Mouse (Mus musculus) stomach, embryonic 16.5 days (tissue): ENCODE measurements at regions not wholly inside any gene's neighbourhood (a gene's known extent, or its start where the extent isn't known, plus 50 kb on each side); places are given as distances from the start of the nearest gene placed in this dataset.

Experiments used
- ATAC-seq: fragments of 200-750 bp; cut with Nextera tagmentation; 2 replicates; pipeline ENCODE4 v1.8.0; 2017; ENCODE audit warnings: moderate number of reproducible peaks, moderate TSS enrichment; ENCODE audit not compliant: insufficient read depth, low FRiP score
- H3K27ac ChIP-seq: fragments of 300-500 bp; sonication (generic); 2 replicates; pipeline ENCODE4 v1.5.1; 2014; ENCODE audit warnings: low read length
- H3K27me3 ChIP-seq: fragments of 300-500 bp; sonication (generic); 2 replicates; pipeline ENCODE4 v1.6.1; 2014; ENCODE audit warnings: low read length, control low read depth, mixed read lengths; ENCODE audit not compliant: control insufficient read depth, insufficient read depth
- H3K36me3 ChIP-seq: fragments of 300-500 bp; sonication (generic); 2 replicates; pipeline ENCODE4 v1.6.1; 2014; ENCODE audit warnings: low read length; ENCODE audit not compliant: control insufficient read depth, insufficient read depth
- H3K4me1 ChIP-seq: fragments of 300-500 bp; sonication (generic); 2 replicates; pipeline ENCODE4 v1.6.1; 2014; ENCODE audit warnings: low read length, control low read depth, mixed read lengths; ENCODE audit not compliant: control insufficient read depth, insufficient read depth
- H3K4me2 ChIP-seq: fragments of 300-500 bp; sonication (generic); 2 replicates; pipeline ENCODE4 v1.6.1; 2014; ENCODE audit warnings: low read depth, low read length, mixed read lengths
- H3K4me3 ChIP-seq: fragments of 300-500 bp; sonication (generic); replicated peaks from 2 replicates; pipeline ENCODE4 v1.5.1; 2014; ENCODE audit warnings: mild to moderate bottlenecking, low read length
- H3K9ac ChIP-seq: fragments of 300-500 bp; sonication (generic); 2 replicates; pipeline ENCODE4 v1.6.1; 2014; ENCODE audit warnings: low read length
- H3K9me3 ChIP-seq: fragments of 300-500 bp; sonication (generic); replicated peaks from 2 replicates; pipeline ENCODE4 v1.6.1; 2016; ENCODE audit warnings: low read length, control low read depth; ENCODE audit not compliant: control insufficient read depth
- WGBS: fragments of 180-500 bp; shearing (Covaris S2); extraction: QIAGEN DNeasy Blood & Tissue Kit; methylation state at CpG from one replicate; pipeline ENCODE4 v1.1.7; 2014; 5-methylcytosine and 5-hydroxymethylcytosine counted together

DNA sequence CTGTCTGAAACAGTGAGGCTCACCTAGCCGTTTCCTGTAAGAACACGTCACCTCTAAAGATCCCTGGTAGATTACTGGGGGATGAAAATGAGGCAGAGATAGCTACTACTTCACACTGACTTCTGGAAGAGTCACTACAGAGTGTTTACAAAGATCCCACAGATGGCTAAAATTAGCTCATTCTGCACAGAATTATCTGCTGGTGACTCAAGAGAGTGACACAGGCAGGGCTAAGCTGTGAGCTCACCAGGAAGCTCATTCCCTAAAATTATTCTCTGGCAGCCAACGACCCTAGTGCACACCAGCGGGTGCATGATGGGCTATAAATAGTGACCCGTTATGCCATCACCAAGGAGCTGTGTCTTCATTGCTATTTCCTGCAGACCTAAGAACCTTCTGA, 53.2 kb upstream of the Ddah1 start:
- 0 out of 2 replicates have a peak, but pooled peaks have one; percentile 41 for ATAC-seq
- WGBS = 64% methylated on average over 5 of the region's 5 CpGs
- Histone ChIP-seq H3K9ac (no peak overlapping the region), H3K4me3 (no peak overlapping the region), H3K4me1 (peaks cover 7% of the 10 kb centered on the region; the same call in 1 of the 2 replicates), H3K27ac (no peak overlapping the region), H3K4me2 (no peak overlapping the region), H3K9me3 (no peaks in the 10 kb centered on the region), H3K36me3 (no peaks in the 10 kb centered on the region), H3K27me3 (no peaks in the 10 kb centered on the region)

DNA sequence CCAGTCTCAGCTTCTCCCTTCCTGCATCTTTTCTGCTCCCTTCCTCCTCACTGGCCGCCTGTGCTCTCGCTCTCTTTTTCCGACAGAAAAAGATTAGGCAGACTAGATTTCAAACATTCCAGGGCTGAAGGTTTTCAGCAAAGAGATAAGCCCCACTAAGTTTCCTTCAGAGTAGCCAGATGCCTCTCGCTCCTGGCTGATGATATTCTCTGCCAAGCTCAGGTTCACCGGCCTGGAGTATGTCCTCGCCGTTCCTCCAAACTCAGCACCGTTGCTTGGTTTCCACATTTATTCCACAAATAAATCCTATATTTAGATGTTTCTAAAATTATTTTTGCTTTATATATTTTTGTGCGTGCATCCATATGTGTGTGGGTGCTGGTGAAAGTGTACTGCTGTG, 54.3 kb upstream of the Ccn1 start:
- 53% methylated on average over 9 of the region's 9 CpGs for WGBS
- Histone ChIP-seq H3K9me3 (no peaks in the 10 kb centered on the region), H3K27me3 (no peaks in the 10 kb centered on the region), H3K27ac (no peak overlapping the region), H3K4me1 (peaks cover 7% of the 10 kb centered on the region; the same call in 1 of the 2 replicates), H3K4me3 (no peak overlapping the region), H3K9ac (no peak overlapping the region), H3K36me3 (no peaks in the 10 kb centered on the region), H3K4me2 (no peak overlapping the region)
- no peak for ATAC-seq

DNA sequence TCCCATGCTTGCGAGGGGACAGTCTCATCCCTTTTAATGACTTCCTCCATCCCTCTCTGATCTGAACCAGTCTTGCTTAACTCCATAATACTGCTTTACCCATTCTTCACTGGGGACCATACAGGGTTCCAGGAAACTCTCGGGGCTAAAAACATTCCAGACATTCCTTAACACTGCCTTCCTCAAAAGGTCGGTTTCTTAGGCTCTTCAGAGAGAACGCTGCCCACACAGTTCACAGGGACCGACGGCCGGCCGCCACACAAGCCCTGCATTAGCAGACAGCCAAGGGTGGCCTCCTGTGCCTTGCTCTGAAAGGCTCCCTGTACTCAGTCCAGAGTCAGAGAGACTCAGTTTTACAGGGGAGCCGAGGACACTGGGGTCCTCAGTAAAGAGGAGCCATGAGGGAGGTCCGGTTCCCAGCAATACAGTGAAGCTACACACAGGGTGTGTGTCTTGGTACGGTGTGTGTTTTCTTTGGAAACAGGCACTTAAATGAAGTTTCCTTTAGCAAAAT, 53.7 kb upstream of the Ccn1 start:
- Histone ChIP-seq H3K9ac (peak overlapping the region; percentile 42), H3K4me2 (no peak overlapping the region), H3K27me3 (no peaks in the 10 kb centered on the region), H3K36me3 (no peaks in the 10 kb centered on the region), H3K27ac (peak overlapping the region; percentile 17; the same call in 1 of the 2 replicates), H3K4me1 (peaks cover 7% of the 10 kb centered on the region; the same call in 1 of the 2 replicates), H3K9me3 (no peaks in the 10 kb centered on the region), H3K4me3 (no peak overlapping the region)
- 18% methylated on average over 11 of the region's 11 CpGs for WGBS
- ATAC-seq = peak; percentile 50; the same call in 1 of the 2 replicates

DNA sequence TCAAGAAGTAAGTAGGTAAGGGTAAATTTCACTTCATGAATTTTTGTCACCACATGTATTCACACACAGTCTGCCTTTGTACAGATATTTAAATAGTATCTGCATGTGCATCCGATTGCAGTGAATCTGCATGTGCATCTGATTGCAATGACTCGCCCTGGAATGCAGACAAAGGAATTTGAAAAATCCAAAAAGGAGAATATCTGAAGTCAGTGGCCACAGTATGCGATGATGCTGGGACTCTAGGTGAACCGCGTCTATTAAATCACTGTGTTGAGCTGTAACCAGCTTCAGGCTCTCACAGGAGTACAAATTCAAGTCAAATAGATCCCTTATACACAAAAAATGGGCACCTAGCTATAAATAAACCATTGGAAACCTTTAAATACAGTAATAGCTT, 53.0 kb upstream of the Ccn1 start:
- H3K27ac ChIP-seq = no peak overlapping the region
- H3K9ac ChIP-seq = no peak overlapping the region
- H3K36me3 ChIP-seq = no peaks in the 10 kb centered on the region
- peaks cover 7% of the 10 kb centered on the region; the same call in 1 of the 2 replicates for H3K4me1 ChIP-seq
- H3K4me2 ChIP-seq = no peak overlapping the region
- no peak overlapping the region for H3K4me3 ChIP-seq
- no peaks in the 10 kb centered on the region for H3K27me3 ChIP-seq
- H3K9me3 ChIP-seq = no peaks in the 10 kb centered on the region
- ATAC-seq = no peak
- 66% methylated on average over 5 of the region's 5 CpGs for WGBS

DNA sequence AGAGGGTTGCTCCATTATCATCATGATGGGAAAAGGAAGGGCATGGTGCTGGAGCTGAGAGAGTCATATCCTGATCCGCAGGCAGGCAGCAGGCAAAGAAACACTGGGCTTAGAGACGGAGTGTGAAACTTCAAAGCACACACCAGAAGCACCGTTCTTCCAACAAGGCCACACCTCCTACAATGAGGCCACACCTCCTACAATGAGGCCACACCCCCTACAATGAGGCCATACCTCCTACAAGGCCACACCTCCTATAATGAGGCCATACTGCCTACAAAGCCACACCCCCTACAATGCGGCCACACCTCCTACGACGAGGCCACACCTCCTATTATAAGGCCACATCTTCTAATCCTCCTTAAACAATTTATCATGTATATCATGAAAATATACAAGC, 52.2 kb upstream of the Ccn1 start:
- no peaks in the 10 kb centered on the region for H3K36me3 ChIP-seq
- no peak overlapping the region for H3K9ac ChIP-seq
- H3K4me1 ChIP-seq = peaks cover 7% of the 10 kb centered on the region; the same call in 1 of the 2 replicates
- H3K27ac ChIP-seq = no peak overlapping the region
- no peak overlapping the region for H3K4me2 ChIP-seq
- no peak overlapping the region for H3K4me3 ChIP-seq
- no peaks in the 10 kb centered on the region for H3K27me3 ChIP-seq
- ATAC-seq = no peak
- 83% methylated on average over 6 of the region's 6 CpGs for WGBS
- H3K9me3 ChIP-seq = no peaks in the 10 kb centered on the region
